Mouse (Mus musculus) kidney, adult 2 months (tissue): ENCODE measurements at regions not wholly inside any gene's neighbourhood (a gene's known extent, or its start where the extent isn't known, plus 50 kb on each side); places are given as distances from the start of the nearest gene placed in this dataset.

Experiments used
- CTCF ChIP-seq: fragments of 200-500 bp; conservative IDR thresholded peaks from 2 replicates; pipeline ENCODE4 v1.5.1; 2011; ENCODE audit warnings: low read depth, mild to moderate bottlenecking, control low read depth, low read length, moderate library complexity, mixed read lengths; ENCODE audit not compliant: insufficient read depth, insufficient read length
- POLR2A ChIP-seq: fragments of 200-500 bp; IDR thresholded peaks from one replicate; pipeline ENCODE4 v1.6.1; 2011; ENCODE audit warnings: low read depth, low read length, control low read depth

DNA sequence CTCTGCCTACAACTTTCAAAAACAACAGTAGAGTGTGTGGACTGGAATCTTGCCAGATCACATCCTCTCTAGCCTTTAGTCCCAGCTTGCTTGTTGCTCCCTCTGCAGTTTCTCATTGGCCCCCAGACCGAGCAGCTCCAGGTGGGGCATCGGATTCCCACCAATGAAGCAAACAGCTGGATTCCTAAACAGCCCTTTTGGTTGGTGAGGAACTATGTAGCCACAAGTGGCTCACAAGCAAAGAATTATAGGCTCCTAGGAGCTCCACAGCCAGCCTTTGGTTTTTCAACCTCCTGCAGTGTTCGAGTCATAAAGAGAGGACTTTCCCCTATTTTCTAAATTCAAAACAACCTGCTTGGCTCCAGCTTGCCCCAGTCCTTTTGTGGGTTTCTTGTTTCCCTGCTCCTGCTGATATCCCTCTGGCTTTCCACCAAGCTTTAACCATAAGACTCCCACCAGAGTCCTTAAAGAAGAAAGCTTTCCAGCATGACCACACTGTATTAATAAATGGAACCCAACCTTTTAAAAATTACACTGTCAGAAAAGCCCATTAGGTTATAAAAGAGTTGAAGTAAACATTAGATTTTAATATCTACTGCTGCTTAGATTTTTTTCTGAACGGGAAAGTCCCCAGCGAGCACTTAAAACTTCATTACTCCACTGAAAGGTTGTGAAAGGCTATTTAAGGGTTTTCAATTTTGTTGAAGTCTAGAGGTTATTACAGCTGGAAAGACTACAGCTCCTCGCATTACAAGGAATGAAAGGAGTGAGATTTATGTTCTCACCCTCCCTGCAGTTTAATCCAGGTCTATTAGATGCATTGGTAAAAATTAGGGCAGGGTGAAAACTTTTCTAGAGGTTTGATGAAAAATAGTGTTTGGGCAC is 677.8 kb upstream of the Tmpo start:
- TF ChIP-seq CTCF (no peak), POLR2A (no peak)
